Mouse (Mus musculus) hindlimb bud, embryonic 11.5 days (tissue): ENCODE measurements around the gene Grm3.

Experiments
- DNase-seq: peaks from one replicate; pipeline ENCODE4 v3.0.0-alpha.2; 2012; ENCODE audit warnings: low read depth, low spot score; ENCODE audit errors: extremely low spot score

Grm3 gene

GRCm38 (mm10) chr5:9724956-9725600, at the start of gene Grm3:
Gene Grm3, minus strand, starts transcription at chr5:9725170.
- no peak for DNase-seq

- DNase-seq: no peak
These were observed 30.8 kb upstream of the Grm3 start for GRCm38 (mm10) chr5:9755751-9756150.

- DNase-seq: no peak
These were observed 23.2 kb upstream of the Grm3 start for GRCm38 (mm10) chr5:9748184-9748583.

- DNase-seq: no peak
These were observed 19.1 kb upstream of the Grm3 start for GRCm38 (mm10) chr5:9744120-9744519.

- DNase-seq: peak; percentile 54
These were observed 765 bp upstream of the Grm3 start for GRCm38 (mm10) chr5:9725601-9726268.

- no peak for DNase-seq
These were observed 549 bp downstream of the Grm3 start for GRCm38 (mm10) chr5:9724287-9724955.

- no peak for DNase-seq
These were observed 3.8 kb downstream of the Grm3 start for GRCm38 (mm10) chr5:9721136-9721535.

GRCm38 (mm10) chr5:9716295-9716694, 8.7 kb downstream of the Grm3 start:
- DNase-seq: no peak

GRCm38 (mm10) chr5:9707096-9707495, 17.9 kb downstream of the Grm3 start:
- no peak for DNase-seq

GRCm38 (mm10) chr5:9703385-9704009, 21.5 kb downstream of the Grm3 start:
- no peak for DNase-seq

- no peak for DNase-seq
These were observed 22.1 kb downstream of the Grm3 start for GRCm38 (mm10) chr5:9702656-9703384.

- DNase-seq: no peak
These were observed 32.6 kb downstream of the Grm3 start for GRCm38 (mm10) chr5:9692333-9692732.

GRCm38 (mm10) chr5:9690599-9691242, 34.2 kb downstream of the Grm3 start:
- no peak for DNase-seq

- DNase-seq: no peak
These were observed 34.8 kb downstream of the Grm3 start for GRCm38 (mm10) chr5:9690192-9690591.

GRCm38 (mm10) chr5:9683204-9683603, 41.8 kb downstream of the Grm3 start:
- no peak for DNase-seq

GRCm38 (mm10) chr5:9669002-9669401, 56.0 kb downstream of the Grm3 start:
- no peak for DNase-seq

- no peak for DNase-seq
These were observed 61.6 kb downstream of the Grm3 start for GRCm38 (mm10) chr5:9663416-9663815.

- no peak for DNase-seq
These were observed 62.9 kb downstream of the Grm3 start for GRCm38 (mm10) chr5:9661870-9662589.

- no peak for DNase-seq
These were observed 86.4 kb downstream of the Grm3 start for GRCm38 (mm10) chr5:9638612-9639011.

- no peak for DNase-seq
These were observed 97.8 kb downstream of the Grm3 start for GRCm38 (mm10) chr5:9627220-9627619.
